Mouse (Mus musculus): ENCODE data around the gene Usp22. TPM values are rescaled to one million over a fixed set of nuclear protein-coding genes. Genes with fewer than 3 reads are reported as not detected.
"Not testable (repeated sequence)": the region's sequence is repeated elsewhere in the genome, so short reads cannot be mapped to it uniquely, and the experiment has no call there.

Usp22 gene
- polyA plus RNA-seq, 1 experiment = 14.2 TPM

DNA sequence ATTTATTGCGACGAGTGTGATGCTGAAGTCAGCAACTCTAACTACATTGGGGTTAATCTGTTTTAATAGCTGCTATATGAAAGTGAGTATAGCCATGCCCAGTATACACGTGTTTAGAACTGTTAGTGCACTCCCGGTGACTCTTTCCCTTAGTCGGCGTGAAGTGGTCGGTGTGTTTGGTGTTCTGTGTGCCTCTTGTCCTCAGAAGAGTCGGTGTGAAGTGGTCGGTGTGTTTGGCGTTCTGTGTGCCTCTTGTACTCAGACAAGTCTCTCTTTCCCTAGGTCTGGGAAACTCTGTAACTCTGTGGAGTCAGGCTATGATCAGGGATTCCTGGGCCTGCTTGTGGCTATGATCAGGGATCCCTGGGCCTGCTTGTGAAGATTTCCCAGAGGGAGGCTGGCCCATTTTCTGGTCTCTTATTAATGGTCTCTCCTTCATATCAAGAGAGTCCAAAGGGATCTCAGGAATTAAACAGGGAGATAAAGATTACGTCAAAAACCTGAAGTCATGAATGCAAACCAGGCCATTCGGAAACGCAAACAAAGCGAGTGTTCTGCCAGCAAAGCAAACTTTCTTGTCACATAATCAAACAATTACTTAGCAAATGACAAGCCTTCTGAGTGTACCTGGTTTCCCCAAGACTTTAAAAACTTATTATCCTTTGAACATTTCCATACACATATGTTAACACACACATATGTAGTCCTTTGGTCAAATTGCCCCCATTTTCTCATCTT, 21.9 kb upstream of the Usp22 start:
- no peaks in the 10 kb centered on the region for H3K4me1 ChIP-seq (ENCODE audit: control insufficient read depth, insufficient read depth, low read length)
- no peak overlapping the region for H3K4me3 ChIP-seq (replicated peaks; ENCODE audit: control insufficient read depth, low read depth, low read length)
- TF ChIP-seq CTCF (IDR thresholded peaks at IDR 0.05; ENCODE audit: control insufficient read depth, insufficient read depth, low read length) (no peak), POLR2A (IDR thresholded peaks at IDR 0.05; ENCODE audit: borderline replicate concordance, control insufficient read depth, low read depth, low read length) (no peak)
- no peak overlapping the region for H3K27ac ChIP-seq (ENCODE audit: control insufficient read depth, insufficient read depth, low read depth, low read length, poor library complexity)
- WGBS = 85% methylated on average over 14 of the region's 14 CpGs

GRCm38 (mm10) chr11:61193392-61193791, 18.5 kb upstream of the Usp22 start:
- TF ChIP-seq POLR2A (IDR thresholded peaks at IDR 0.05; ENCODE audit: borderline replicate concordance, control insufficient read depth, low read depth, low read length) = no peak
- peak; percentile 99 for TF ChIP-seq CTCF (IDR thresholded peaks at IDR 0.05; ENCODE audit: control insufficient read depth, insufficient read depth, low read length)
- 3% methylated on average over 9 of the region's 9 CpGs for WGBS
- H3K4me3 ChIP-seq (replicated peaks; ENCODE audit: control insufficient read depth, low read depth, low read length) = no peak overlapping the region
- H3K27ac ChIP-seq (ENCODE audit: control insufficient read depth, insufficient read depth, low read depth, low read length, poor library complexity) = no peak overlapping the region
- H3K4me1 ChIP-seq (ENCODE audit: control insufficient read depth, insufficient read depth, low read length) = no peaks in the 10 kb centered on the region

DNA sequence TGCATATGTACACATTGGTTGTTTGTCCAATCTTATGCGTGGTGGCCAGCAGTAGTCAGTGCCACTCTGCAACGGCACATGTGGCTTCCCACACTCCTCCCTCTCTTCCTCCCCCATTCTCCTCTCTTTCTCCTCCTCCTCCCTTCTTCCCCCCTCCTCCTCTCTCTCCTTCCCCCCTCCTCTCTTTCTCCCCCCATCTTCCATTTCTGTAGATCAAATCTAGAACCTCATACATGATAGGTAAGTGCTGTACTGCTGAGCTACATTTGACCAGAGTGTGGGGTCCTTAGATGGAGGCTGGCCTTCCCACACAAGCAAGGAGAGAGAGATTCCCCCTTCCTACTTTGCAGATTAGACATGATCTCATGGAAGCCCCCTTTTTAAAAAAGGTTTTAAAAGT, 17.9 kb upstream of the Usp22 start:
- Histone ChIP-seq H3K4me3 (replicated peaks; ENCODE audit: control insufficient read depth, low read depth, low read length) (no peak overlapping the region), H3K4me1 (ENCODE audit: control insufficient read depth, insufficient read depth, low read length) (no peaks in the 10 kb centered on the region), H3K27ac (ENCODE audit: control insufficient read depth, insufficient read depth, low read depth, low read length, poor library complexity) (no peak overlapping the region)
- WGBS = 77% methylated on average over 2 of the region's 2 CpGs
- TF ChIP-seq CTCF (IDR thresholded peaks at IDR 0.05; ENCODE audit: control insufficient read depth, insufficient read depth, low read length) (no peak), POLR2A (IDR thresholded peaks at IDR 0.05; ENCODE audit: borderline replicate concordance, control insufficient read depth, low read depth, low read length) (no peak)

DNA sequence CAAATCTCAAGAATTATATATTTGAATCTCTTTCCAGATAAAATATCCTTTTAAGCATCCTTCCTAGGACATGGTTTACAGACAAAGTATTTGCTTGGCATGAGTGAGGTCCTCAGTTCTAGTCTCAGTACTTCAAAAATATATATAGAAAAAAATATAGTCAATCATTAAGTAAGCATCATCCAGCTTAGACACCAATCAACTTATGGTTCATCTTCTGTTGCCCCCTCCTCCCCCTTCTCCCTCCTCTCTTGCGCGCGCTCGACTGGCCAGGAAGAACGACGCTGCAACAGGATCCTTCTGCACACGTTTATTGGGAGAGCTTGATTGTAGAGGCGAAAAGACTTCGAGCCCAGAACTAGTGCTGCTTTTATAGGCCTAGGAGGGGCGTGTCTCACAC, 17.3 kb upstream of the Usp22 start:
- not testable (repeated sequence) for H3K4me3 ChIP-seq (replicated peaks; ENCODE audit: control insufficient read depth, low read depth, low read length); H3K4me1 ChIP-seq (ENCODE audit: control insufficient read depth, insufficient read depth, low read length); H3K27ac ChIP-seq (ENCODE audit: control insufficient read depth, insufficient read depth, low read depth, low read length, poor library complexity)
- 89% methylated on average over 7 of the region's 10 CpGs for WGBS

- no peak for TF ChIP-seq CTCF (IDR thresholded peaks at IDR 0.05; ENCODE audit: control insufficient read depth, insufficient read depth, low read length)
- TF ChIP-seq POLR2A (IDR thresholded peaks at IDR 0.05; ENCODE audit: borderline replicate concordance, control insufficient read depth, low read depth, low read length) = no peak
- 74% methylated on average over 2 of the region's 2 CpGs for WGBS
- Histone ChIP-seq H3K4me3 (replicated peaks; ENCODE audit: control insufficient read depth, low read depth, low read length) (no peak overlapping the region), H3K27ac (ENCODE audit: control insufficient read depth, insufficient read depth, low read depth, low read length, poor library complexity) (no peak overlapping the region), H3K4me1 (ENCODE audit: control insufficient read depth, insufficient read depth, low read length) (no peaks in the 10 kb centered on the region)
These were observed 15.9 kb upstream of the Usp22 start for GRCm38 (mm10) chr11:61190776-61191175.

GRCm38 (mm10) chr11:61183820-61184219, 9.0 kb upstream of the Usp22 start:
- 67% methylated on average over 1 of the region's 1 CpGs for WGBS
- TF ChIP-seq POLR2A (IDR thresholded peaks at IDR 0.05; ENCODE audit: borderline replicate concordance, control insufficient read depth, low read depth, low read length) = no peak
- Histone ChIP-seq H3K4me3 (replicated peaks; ENCODE audit: control insufficient read depth, low read depth, low read length) (no peak overlapping the region), H3K4me1 (ENCODE audit: control insufficient read depth, insufficient read depth, low read length) (no peaks in the 10 kb centered on the region), H3K27ac (ENCODE audit: control insufficient read depth, insufficient read depth, low read depth, low read length, poor library complexity) (no peak overlapping the region)

DNA sequence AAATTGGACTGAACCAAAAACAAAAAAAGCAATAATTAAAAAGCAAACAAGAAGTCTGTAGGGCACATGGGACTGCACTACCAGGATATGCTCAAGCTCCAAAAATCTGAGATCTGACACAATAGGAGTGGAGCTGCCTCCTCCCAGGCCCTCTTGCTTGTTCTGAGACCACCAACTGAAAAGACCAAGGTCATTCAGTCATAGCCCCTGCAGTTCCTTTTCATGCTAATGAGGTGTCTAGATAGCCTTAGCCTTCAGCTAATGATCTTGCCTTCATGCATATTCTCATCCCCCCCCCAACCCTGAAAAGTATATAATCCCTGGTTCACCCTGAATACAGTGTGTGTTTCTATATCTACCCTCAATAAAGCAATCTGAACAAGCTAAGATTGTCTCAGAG, 6.8 kb upstream of the Usp22 start:
- 0 out of 2 replicates have a peak, but pooled peaks cover 1% of the 10 kb centered on the region for H3K4me1 ChIP-seq (ENCODE audit: control insufficient read depth, insufficient read depth, low read length)
- no peak overlapping the region for H3K27ac ChIP-seq (ENCODE audit: control insufficient read depth, insufficient read depth, low read depth, low read length, poor library complexity)
- TF ChIP-seq CTCF (IDR thresholded peaks at IDR 0.05; ENCODE audit: control insufficient read depth, insufficient read depth, low read length) (no peak), POLR2A (IDR thresholded peaks at IDR 0.05; ENCODE audit: borderline replicate concordance, control insufficient read depth, low read depth, low read length) (no peak)
- H3K4me3 ChIP-seq (replicated peaks; ENCODE audit: control insufficient read depth, low read depth, low read length) = no peak overlapping the region

DNA sequence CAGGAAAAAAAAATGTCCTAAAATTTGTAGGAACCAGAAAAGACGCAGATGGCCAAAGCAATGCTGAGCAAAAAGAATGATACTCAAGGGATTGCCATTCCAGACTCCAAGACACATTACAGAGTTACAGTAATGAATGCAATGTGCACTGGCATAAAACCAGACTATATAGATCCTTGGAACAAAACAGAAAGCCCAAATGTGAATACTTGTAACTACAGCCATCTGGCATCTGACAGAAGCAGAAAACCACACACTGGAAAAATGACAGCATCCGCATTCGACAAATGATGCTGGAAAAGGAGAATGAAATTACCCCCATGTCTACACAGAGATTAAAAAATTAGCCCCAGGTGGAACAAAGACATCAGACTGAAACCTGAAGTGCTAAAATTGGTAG, 5.5 kb upstream of the Usp22 start:
- TF ChIP-seq CTCF (IDR thresholded peaks at IDR 0.05; ENCODE audit: control insufficient read depth, insufficient read depth, low read length) = no peak
- TF ChIP-seq POLR2A (IDR thresholded peaks at IDR 0.05; ENCODE audit: borderline replicate concordance, control insufficient read depth, low read depth, low read length) = no peak
- Histone ChIP-seq H3K4me3 (replicated peaks; ENCODE audit: control insufficient read depth, low read depth, low read length) (no peak overlapping the region), H3K4me1 (ENCODE audit: control insufficient read depth, insufficient read depth, low read length) (0 out of 2 replicates have a peak, but pooled peaks cover 1% of the 10 kb centered on the region), H3K27ac (ENCODE audit: control insufficient read depth, insufficient read depth, low read depth, low read length, poor library complexity) (no peak overlapping the region)
- 82% methylated on average over 3 of the region's 3 CpGs for WGBS

- Histone ChIP-seq H3K4me3 (replicated peaks; ENCODE audit: control insufficient read depth, low read depth, low read length) (no peak overlapping the region), H3K4me1 (ENCODE audit: control insufficient read depth, insufficient read depth, low read length) (0 out of 2 replicates have a peak, but pooled peaks cover 1% of the 10 kb centered on the region), H3K27ac (ENCODE audit: control insufficient read depth, insufficient read depth, low read depth, low read length, poor library complexity) (no peak overlapping the region; the same call in 1 of the 2 replicates)
- TF ChIP-seq CTCF (IDR thresholded peaks at IDR 0.05; ENCODE audit: control insufficient read depth, insufficient read depth, low read length) (no peak), POLR2A (IDR thresholded peaks at IDR 0.05; ENCODE audit: borderline replicate concordance, control insufficient read depth, low read depth, low read length) (no peak)
- WGBS = 19% methylated on average over 1 of the region's 1 CpGs
These were observed 1.5 kb upstream of the Usp22 start for GRCm38 (mm10) chr11:61176321-61176720.
